Mouse (Mus musculus): Measurements from ENCODE around the gene Lime1.

Gene Lime1

DNA sequence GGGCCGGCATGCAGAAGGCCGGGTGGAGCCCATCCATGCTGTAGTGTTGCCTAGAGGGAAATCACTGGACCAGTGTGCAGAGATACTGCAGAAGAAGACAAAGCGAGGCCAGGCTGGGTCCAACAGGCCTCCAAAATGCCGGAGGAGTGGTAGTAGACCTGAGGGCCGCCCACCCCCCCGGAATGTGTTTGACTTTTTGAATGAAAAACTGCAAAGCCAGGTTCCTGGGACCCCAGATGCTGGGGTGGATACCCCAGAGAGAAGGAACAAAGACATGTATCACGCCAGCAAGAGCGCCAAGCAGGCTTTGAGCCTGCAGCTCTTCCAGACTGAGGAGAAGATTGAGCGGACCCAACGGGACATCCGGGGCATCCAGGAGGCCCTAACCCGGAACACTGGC lies at the start of gene Lime1:
Gene Lime1 (plus strand): TSS at position 301 of the 400 bp plus-strand sequence.
- in situ Hi-C loops (cut with MboI; ENCODE audit: unreplicated experiment in 2 of 2) = no loop called here

DNA sequence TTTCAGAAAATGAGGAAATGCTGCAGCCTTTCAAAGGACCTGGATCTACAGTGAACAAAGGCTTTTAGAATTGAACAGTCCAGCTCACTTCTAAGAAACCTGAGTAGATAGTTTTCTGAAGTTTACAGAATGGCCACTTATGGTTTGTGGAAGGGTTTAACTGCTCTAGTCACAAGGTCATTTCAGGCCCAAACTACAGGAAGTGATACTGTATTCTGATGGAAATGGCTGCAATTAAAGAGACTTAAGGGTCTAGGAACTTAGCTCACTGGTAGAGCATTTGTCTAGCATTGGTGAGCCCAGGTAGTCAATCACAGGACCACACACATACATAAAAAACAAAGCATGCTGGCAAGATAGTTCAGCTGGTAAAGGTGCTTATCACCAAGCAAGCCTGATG lies 47.3 kb upstream of the Lime1 start:
- in situ Hi-C loops (cut with MboI; ENCODE audit: unreplicated experiment in 2 of 2) = loop anchor here (5.0 to 25.0 kb wide), 2 partner anchors 145 to 345 kb away; partner anchors contain the start of genes Ppdpf (in 2 of the 2) and Col20a1 (in 1 of the 2)

- in situ Hi-C loops (cut with MboI; ENCODE audit: unreplicated experiment in 2 of 2) = loop anchor here (5.0 to 25.0 kb wide), 2 partner anchors 147 to 347 kb away; partner anchors contain the start of genes Ppdpf (in 2 of the 2) and Col20a1 (in 1 of the 2)
These were observed 45.9 kb upstream of the Lime1 start for GRCm38 (mm10) chr2:181334023-181334422.

DNA sequence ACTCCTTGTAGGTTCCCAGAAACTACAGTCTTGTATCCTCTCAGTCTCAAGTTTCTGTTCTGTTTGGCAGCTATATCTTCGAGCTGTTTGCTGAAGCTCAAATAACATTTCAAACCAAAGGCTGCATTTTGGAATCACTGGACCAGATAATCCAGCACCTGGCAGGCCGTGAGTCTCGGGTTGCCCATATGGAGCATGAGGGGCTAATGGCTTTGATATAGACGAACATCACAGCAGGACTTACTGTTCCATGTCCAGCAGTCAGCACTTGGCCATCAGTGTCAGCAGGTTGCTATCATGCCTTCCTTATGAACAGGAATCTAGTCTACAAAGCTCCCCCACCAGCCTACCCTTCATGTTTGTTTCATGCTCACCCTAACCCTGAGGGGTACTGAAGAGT lies 39.5 kb upstream of the Lime1 start:
- in situ Hi-C loops (cut with MboI; ENCODE audit: unreplicated experiment in 2 of 2) = loop anchor here in 1 of 2 experiments (25.0 kb wide), 1 partner anchor 353 kb away; the partner anchor contains the start of gene Col20a1

- in situ Hi-C loops (cut with MboI; ENCODE audit: unreplicated experiment in 2 of 2) = loop anchor here in 1 of 2 experiments (25.0 kb wide), 1 partner anchor 355 kb away; the partner anchor contains the start of gene Col20a1
These were observed 37.1 kb upstream of the Lime1 start for GRCm38 (mm10) chr2:181342766-181343165.

DNA sequence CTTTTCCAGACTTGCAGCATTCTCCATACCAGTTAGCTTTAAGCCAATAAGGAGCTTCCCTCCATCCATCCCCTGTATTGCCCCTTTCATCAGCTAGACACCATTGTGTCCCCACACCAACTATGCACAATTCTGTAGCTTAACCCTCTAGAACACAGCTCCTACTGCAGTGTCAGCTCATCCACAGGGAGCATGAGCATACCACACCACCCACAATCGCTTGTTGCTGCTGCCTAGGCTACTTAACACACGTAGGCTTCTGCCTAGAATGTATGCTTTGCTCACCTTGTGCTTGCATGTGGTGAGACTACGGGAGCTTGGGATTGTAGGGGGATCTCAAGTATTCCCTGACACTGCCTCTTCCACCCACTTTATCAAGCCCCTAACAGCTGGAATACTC lies 23.1 kb upstream of the Lime1 start:
- in situ Hi-C loops (cut with MboI; ENCODE audit: unreplicated experiment in 2 of 2) = loop anchor here in 1 of 2 experiments (25.0 kb wide), 1 partner anchor 644 kb away; the partner anchor contains the start of genes Dido1 and Gid8

DNA sequence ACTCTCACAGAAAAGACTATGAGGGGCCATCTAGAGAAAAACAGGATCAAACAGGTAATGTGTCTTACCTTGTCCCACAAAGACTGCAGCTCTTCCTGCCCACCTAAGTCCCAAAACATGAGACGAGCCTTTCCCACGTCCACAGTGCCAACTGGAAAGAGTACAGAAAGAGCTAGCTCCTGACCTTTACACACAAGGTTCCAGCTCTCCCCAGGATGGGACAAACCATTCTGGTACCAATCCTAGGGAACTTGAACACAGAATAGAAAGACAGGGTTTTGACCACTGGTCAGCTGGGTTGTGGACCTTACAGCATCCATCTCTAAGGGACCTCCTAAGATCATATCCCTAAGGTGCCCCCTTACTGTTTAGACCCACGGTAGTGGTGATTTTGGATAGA lies 15.9 kb upstream of the Lime1 start:
- in situ Hi-C loops (cut with MboI; ENCODE audit: unreplicated experiment in 2 of 2) = loop anchor here in 1 of 2 experiments (25.0 kb wide), 1 partner anchor 652 kb away; the partner anchor contains the start of genes Dido1 and Gid8

GRCm38 (mm10) chr2:181364487-181364859 lies 15.4 kb upstream of the Lime1 start:
- in situ Hi-C loops (cut with MboI; ENCODE audit: unreplicated experiment in 2 of 2) = loop anchor here in 1 of 2 experiments (25.0 kb wide), 1 partner anchor 652 kb away; the partner anchor contains the start of genes Dido1 and Gid8

GRCm38 (mm10) chr2:181364860-181365596 lies 14.8 kb upstream of the Lime1 start, which contains the start of the genes Zgpat and Arfrp1:
Gene Zgpat, plus strand, starts transcription at chr2:181364928.
Gene Arfrp1, minus strand, starts transcription at chr2:181365404.
- in situ Hi-C loops (cut with MboI; ENCODE audit: unreplicated experiment in 2 of 2) = loop anchor here in 1 of 2 experiments (25.0 kb wide), 1 partner anchor 653 kb away; the partner anchor contains the start of genes Dido1 and Gid8

GRCm38 (mm10) chr2:181365655-181366075 lies 14.2 kb upstream of the Lime1 start:
- in situ Hi-C loops (cut with MboI; ENCODE audit: unreplicated experiment in 2 of 2) = loop anchor here in 1 of 2 experiments (25.0 kb wide), 1 partner anchor 653 kb away; the partner anchor contains the start of genes Dido1 and Gid8

- in situ Hi-C loops (cut with MboI; ENCODE audit: unreplicated experiment in 2 of 2) = loop anchor here in 1 of 2 experiments (25.0 kb wide), 1 partner anchor 658 kb away; the partner anchor contains the start of genes Dido1 and Gid8
These were observed 9.9 kb upstream of the Lime1 start for GRCm38 (mm10) chr2:181370001-181370400.

DNA sequence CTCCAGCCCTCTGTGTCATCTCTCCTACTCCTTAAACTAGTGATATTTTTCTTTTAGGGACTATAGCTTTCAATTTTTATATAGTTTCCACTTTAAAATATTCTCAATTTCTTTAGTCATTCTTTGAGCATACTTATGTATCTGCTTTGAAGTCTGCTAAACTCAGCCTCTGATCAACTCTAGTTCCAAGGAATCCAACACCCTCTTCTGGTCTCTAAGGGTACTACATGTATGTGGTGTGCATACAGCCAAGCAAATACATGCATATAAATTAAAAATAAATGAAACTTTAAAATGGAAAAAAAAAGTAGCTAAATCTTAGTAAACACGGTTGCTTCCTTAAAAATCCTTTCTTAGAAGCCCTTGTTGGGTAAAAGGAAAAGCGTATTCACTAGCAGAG lies 4.1 kb upstream of the Lime1 start:
- in situ Hi-C loops (cut with MboI; ENCODE audit: unreplicated experiment in 2 of 2) = no loop called here

- in situ Hi-C loops (cut with MboI; ENCODE audit: unreplicated experiment in 2 of 2) = no loop called here
These were observed 2.6 kb upstream of the Lime1 start for GRCm38 (mm10) chr2:181377230-181377629.

DNA sequence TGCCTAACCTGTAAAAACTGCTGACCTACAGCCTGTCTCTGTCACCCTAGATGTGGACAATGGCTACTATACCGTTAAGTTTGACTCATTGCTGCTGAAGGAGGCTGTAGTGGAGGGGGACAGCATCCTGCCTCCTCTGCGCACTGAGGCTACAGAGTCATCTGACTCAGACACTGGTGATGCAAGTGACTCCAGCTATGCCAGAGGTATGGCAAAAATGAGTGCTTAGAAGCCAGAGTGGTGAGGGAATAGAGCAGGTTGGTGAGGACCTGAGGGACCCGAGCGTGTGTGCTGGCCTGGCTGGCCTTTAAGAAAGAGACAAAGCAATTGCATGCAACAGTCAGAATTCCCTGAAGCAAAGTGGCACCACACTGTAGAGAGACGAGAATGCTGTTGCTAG lies 1.2 kb upstream of the Lime1 start:
- in situ Hi-C loops (cut with MboI; ENCODE audit: unreplicated experiment in 2 of 2) = no loop called here

DNA sequence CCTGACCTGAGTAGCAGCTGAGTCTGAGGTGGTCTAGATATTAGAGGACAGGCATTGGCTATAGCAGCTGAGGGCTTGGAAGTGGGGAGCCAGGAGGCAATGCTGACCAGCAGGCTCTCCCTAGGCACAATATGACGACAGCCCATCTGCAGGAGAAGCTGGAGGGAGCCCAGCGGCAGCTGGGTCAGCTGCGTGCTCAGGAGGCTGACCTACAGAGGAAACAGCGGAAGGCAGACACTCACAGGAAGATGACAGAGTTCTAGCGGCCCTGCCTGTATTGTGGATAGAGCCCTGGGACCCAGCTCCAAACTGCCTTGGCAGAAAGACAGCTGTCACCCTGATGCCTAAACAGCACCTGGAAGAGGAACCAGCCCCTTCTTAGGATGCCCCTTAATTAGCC lies 373 bp downstream of the Lime1 start:
- in situ Hi-C loops (cut with MboI; ENCODE audit: unreplicated experiment in 2 of 2) = no loop called here

DNA sequence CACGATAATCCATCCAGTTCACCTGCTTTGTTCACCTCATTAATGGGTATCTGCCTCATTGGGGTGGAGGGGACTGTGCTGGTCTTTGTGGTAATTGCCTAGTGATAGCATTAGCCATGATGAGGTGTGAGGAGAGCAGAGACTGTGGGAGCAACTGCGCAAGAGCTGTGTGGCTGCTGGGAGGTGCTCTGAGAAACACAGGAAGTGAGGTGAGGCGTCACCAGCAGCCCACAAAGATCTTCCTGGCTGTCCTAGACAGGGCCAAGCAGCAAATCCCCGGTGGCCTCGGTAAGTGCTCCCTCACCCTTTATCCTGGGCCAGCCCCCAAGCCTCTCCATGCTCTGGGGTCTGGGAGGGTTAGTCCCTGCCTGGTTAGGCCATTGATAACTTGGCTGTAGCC lies 1.2 kb downstream of the Lime1 start:
- in situ Hi-C loops (cut with MboI; ENCODE audit: unreplicated experiment in 2 of 2) = no loop called here

GRCm38 (mm10) chr2:181381631-181382306 lies 1.9 kb downstream of the Lime1 start:
- in situ Hi-C loops (cut with MboI; ENCODE audit: unreplicated experiment in 2 of 2) = no loop called here

DNA sequence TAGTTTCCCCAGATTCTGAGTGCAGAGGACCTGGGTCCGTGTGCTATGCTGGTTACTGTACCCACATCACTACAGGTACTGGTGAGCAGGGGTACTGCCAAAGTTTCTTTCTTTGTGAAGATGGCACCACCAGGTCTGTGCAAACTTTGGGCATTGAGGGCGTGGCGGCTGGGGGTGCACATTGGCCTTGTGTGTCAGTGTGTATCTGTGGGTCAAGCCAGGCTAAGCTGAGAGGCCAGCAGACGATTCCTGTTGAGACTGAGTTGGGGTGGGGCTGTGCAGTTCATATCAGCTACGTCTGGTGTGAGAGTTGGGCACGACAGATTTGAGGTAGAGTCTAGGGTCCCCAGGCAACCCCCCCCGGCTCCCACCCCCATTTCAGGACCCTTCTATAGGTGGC lies 4.6 kb downstream of the Lime1 start:
- in situ Hi-C loops (cut with MboI; ENCODE audit: unreplicated experiment in 2 of 2) = no loop called here

- in situ Hi-C loops (cut with MboI; ENCODE audit: unreplicated experiment in 2 of 2) = no loop called here
These were observed 5.1 kb downstream of the Lime1 start for GRCm38 (mm10) chr2:181384919-181385391.

GRCm38 (mm10) chr2:181385885-181386284 lies 6.0 kb downstream of the Lime1 start:
- in situ Hi-C loops (cut with MboI; ENCODE audit: unreplicated experiment in 2 of 2) = no loop called here
